Mouse (Mus musculus) liver, embryonic 15.5 days (tissue): ENCODE measurements around the gene Bsx. TPM values are rescaled to one million over a fixed set of nuclear protein-coding genes. Genes with fewer than 3 reads are reported as not detected.

ENCODE experiments used
- ATAC-seq: fragments of 200-750 bp; cut with Nextera tagmentation; 2 replicates; pipeline ENCODE4 v1.8.0; 2017; ENCODE audit warnings: moderate number of reproducible peaks, mild to moderate bottlenecking, moderate library complexity; ENCODE audit not compliant: insufficient read depth
- H3K27ac ChIP-seq: fragments of 300-500 bp; sonication (generic); replicated peaks from 2 replicates; pipeline ENCODE4 v1.5.1; 2015; ENCODE audit warnings: mild to moderate bottlenecking, inconsistent platforms
- H3K27me3 ChIP-seq: fragments of 300-500 bp; sonication (generic); 2 replicates; pipeline ENCODE4 v1.6.1; 2015; ENCODE audit warnings: mild to moderate bottlenecking, inconsistent platforms
- H3K36me3 ChIP-seq: fragments of 300-500 bp; sonication (generic); replicated peaks from 2 replicates; pipeline ENCODE4 v1.6.1; 2015; ENCODE audit warnings: moderate library complexity, mild to moderate bottlenecking, inconsistent platforms
- H3K4me1 ChIP-seq: fragments of 300-500 bp; sonication (generic); replicated peaks from 2 replicates; pipeline ENCODE4 v1.6.1; 2015; ENCODE audit warnings: inconsistent platforms
- H3K4me2 ChIP-seq: fragments of 300-500 bp; sonication (generic); 2 replicates; pipeline ENCODE4 v1.6.1; 2015; ENCODE audit warnings: moderate library complexity, mild to moderate bottlenecking, inconsistent platforms
- H3K4me3 ChIP-seq: fragments of 300-500 bp; sonication (generic); replicated peaks from 2 replicates; pipeline ENCODE4 v1.5.1; 2015; ENCODE audit warnings: mild to moderate bottlenecking, inconsistent platforms
- H3K9ac ChIP-seq: fragments of 300-500 bp; sonication (generic); 2 replicates; pipeline ENCODE4 v1.6.1; 2015; ENCODE audit warnings: moderate library complexity, mild to moderate bottlenecking, inconsistent platforms
- H3K9me3 ChIP-seq: fragments of 300-500 bp; sonication (generic); replicated peaks from 2 replicates; pipeline ENCODE4 v1.6.1; 2016; ENCODE audit warnings: inconsistent platforms
- WGBS: fragments of 180-500 bp; shearing (Covaris S2); methylation state at CpG from one replicate; pipeline ENCODE4 v1.1.7; 2015; ENCODE audit warnings: mixed read lengths; ENCODE audit not compliant: insufficient replicate concordance; 5-methylcytosine and 5-hydroxymethylcytosine counted together
- polyA plus RNA-seq: library from polyadenylated mRNA; unstranded; fragments of >200 nt; fragmentation: Nextera tagmentation; extraction: Ambion mirVana; gene quantifications from 2 replicates; pipeline ENCODE4 v1.2.1, GENCODE M21; 2015

Bsx gene
- polyA plus RNA-seq: not detected in 2 replicates

DNA sequence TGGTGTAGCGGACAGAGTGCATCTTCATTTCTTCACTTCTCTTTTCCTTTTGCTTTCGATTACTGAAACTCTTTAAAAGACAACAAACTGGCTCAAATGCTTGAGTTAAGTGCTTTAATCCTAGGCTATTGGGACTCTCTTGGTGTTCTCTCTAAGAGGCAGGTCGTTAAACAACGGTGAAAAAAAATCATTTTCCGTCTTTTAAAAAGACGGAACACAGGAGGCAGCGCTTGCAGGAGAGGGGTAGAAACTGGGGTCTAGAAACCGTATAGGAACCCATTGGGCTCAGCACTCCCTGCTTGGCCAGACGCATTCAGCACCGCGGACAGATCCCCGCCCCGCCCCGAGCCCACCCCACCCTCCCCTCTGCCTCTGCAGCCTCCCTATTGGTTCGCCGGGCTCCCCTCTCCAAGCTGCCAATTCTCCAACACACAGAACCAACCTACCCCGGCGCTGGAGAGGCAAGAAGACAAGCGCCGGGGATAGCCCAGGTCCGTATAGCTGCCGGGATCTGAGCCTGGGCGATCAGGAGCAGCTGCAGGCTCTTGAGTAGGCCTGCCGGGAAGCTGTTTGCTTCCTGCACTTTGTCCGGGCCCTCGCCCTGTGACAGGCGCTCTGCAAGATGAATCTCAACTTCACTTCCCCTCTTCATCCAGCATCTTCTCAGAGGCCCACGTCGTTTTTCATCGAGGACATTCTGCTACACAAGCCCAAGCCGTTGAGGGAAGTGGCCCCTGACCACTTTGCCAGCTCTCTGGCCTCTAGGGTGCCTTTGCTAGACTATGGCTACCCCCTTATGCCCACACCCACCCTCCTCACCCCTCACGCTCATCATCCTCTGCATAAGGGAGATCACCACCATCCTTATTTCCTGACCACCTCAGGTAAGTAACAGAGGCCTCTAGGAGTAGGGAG, at the start of gene Bsx:
Bsx (plus strand) TSS at position 572 of the 915 bp plus-strand sequence.
- H3K4me2 ChIP-seq: no peak within 1 kb of the TSS
- no peak within 1 kb of the TSS for H3K9ac ChIP-seq
- no peak for ATAC-seq
- peaks cover 97% of the 10 kb centered on the region for H3K27me3 ChIP-seq
- no peaks in the 10 kb centered on the region for H3K36me3 ChIP-seq
- H3K4me1 ChIP-seq: 0 out of 2 replicates have a peak, but pooled peaks cover 5% of the 10 kb centered on the region
- no peak within 1 kb of the TSS for H3K4me3 ChIP-seq
- no peak within 1 kb of the TSS for H3K27ac ChIP-seq
- 2% methylated on average over 32 of the region's 32 CpGs for WGBS
- no peaks in the 10 kb centered on the region for H3K9me3 ChIP-seq

GRCm38 (mm10) chr9:40825601-40826000, 48.3 kb upstream of the Bsx start:
- no peak for ATAC-seq
- Histone ChIP-seq H3K4me2 (no peak overlapping the region), H3K36me3 (no peaks in the 10 kb centered on the region), H3K9me3 (no peaks in the 10 kb centered on the region), H3K27me3 (peaks cover 6% of the 10 kb centered on the region; the same call in 1 of the 2 replicates), H3K4me3 (no peak overlapping the region), H3K27ac (no peak overlapping the region), H3K4me1 (0 out of 2 replicates have a peak, but pooled peaks cover 6% of the 10 kb centered on the region), H3K9ac (no peak overlapping the region)
- WGBS: 45% methylated on average over 6 of the region's 6 CpGs

GRCm38 (mm10) chr9:40827366-40827765, 46.6 kb upstream of the Bsx start:
- no peaks in the 10 kb centered on the region for H3K27me3 ChIP-seq
- H3K36me3 ChIP-seq: no peaks in the 10 kb centered on the region
- H3K27ac ChIP-seq: no peak overlapping the region
- no peak overlapping the region for H3K9ac ChIP-seq
- H3K4me3 ChIP-seq: no peak overlapping the region
- no peak overlapping the region for H3K4me2 ChIP-seq
- 64% methylated on average over 4 of the region's 4 CpGs for WGBS
- H3K9me3 ChIP-seq: no peaks in the 10 kb centered on the region
- no peak for ATAC-seq
- no peaks in the 10 kb centered on the region for H3K4me1 ChIP-seq

GRCm38 (mm10) chr9:40834569-40834968, 39.4 kb upstream of the Bsx start:
- Histone ChIP-seq H3K36me3 (no peaks in the 10 kb centered on the region), H3K27ac (no peak overlapping the region), H3K9ac (no peak overlapping the region), H3K9me3 (no peaks in the 10 kb centered on the region), H3K4me1 (no peaks in the 10 kb centered on the region), H3K4me3 (no peak overlapping the region), H3K27me3 (no peaks in the 10 kb centered on the region), H3K4me2 (no peak overlapping the region)
- ATAC-seq: no peak
- WGBS: 5% methylated on average over 12 of the region's 12 CpGs

DNA sequence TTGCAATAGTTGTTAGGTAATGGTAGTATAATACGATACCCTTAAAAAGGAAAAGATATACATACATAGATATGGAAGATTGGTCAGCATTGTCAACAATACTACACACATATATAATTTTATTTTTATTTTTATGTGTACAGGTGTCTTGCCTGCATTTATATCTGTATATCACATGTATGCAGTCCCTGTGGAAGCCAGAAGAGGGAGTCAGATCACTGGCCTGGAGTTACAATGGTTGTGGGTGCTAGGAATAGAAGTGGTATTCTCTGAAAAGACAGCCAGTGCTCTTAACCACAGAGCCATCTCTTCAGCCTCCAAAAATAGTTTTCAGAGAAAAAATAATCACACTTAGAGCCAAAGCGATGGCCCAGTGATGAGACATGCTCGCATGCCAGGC, 37.2 kb upstream of the Bsx start:
- no peaks in the 10 kb centered on the region for H3K27me3 ChIP-seq
- H3K4me2 ChIP-seq: no peak overlapping the region
- WGBS: 69% methylated on average over 3 of the region's 3 CpGs
- no peaks in the 10 kb centered on the region for H3K36me3 ChIP-seq
- H3K9me3 ChIP-seq: no peaks in the 10 kb centered on the region
- no peak overlapping the region for H3K4me3 ChIP-seq
- H3K4me1 ChIP-seq: no peaks in the 10 kb centered on the region
- H3K9ac ChIP-seq: no peak overlapping the region
- no peak overlapping the region for H3K27ac ChIP-seq
- no peak for ATAC-seq

DNA sequence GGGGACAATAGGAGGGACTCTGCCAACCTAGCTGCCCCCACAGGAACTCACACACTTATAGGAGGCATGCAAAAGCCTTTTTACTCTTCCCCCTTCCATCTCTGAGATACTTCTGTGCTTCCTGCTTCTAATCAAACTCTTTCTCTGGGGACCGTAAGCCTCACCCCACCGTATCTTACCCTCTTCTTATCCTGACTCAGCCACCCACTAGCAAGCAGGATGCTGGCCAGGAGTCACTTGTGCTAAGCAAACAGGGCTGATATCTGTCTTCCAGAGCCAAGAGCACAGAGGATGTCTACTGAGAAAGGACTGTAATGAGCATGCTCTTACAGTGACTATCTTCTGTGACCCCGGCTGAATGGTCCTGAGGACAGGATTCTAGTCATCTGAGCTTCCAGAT, 34.3 kb upstream of the Bsx start:
- Histone ChIP-seq H3K4me3 (no peak overlapping the region), H3K4me2 (no peak overlapping the region), H3K4me1 (no peaks in the 10 kb centered on the region), H3K36me3 (no peaks in the 10 kb centered on the region), H3K27ac (no peak overlapping the region), H3K9me3 (no peaks in the 10 kb centered on the region), H3K9ac (no peak overlapping the region), H3K27me3 (no peaks in the 10 kb centered on the region)
- ATAC-seq: no peak
- WGBS: 51% methylated on average over 3 of the region's 3 CpGs

GRCm38 (mm10) chr9:40851515-40851914, 22.4 kb upstream of the Bsx start:
- Histone ChIP-seq H3K27ac (no peak overlapping the region), H3K9me3 (no peaks in the 10 kb centered on the region), H3K27me3 (no peaks in the 10 kb centered on the region; the same call in 1 of the 2 replicates), H3K9ac (no peak overlapping the region), H3K36me3 (no peaks in the 10 kb centered on the region), H3K4me1 (no peaks in the 10 kb centered on the region), H3K4me2 (no peak overlapping the region), H3K4me3 (no peak overlapping the region)
- no peak for ATAC-seq
- WGBS: 47% methylated on average over 2 of the region's 2 CpGs

- WGBS: 12% methylated on average over 21 of the region's 21 CpGs
- H3K4me2 ChIP-seq: no peak overlapping the region
- no peaks in the 10 kb centered on the region for H3K4me1 ChIP-seq
- H3K36me3 ChIP-seq: no peaks in the 10 kb centered on the region
- ATAC-seq: no peak
- no peak overlapping the region for H3K27ac ChIP-seq
- H3K9me3 ChIP-seq: no peaks in the 10 kb centered on the region
- H3K27me3 ChIP-seq: peaks cover 22% of the 10 kb centered on the region
- H3K4me3 ChIP-seq: no peak overlapping the region
- no peak overlapping the region for H3K9ac ChIP-seq
Measured at GRCm38 (mm10) chr9:40858461-40859160, 15.3 kb upstream of the Bsx start.

DNA sequence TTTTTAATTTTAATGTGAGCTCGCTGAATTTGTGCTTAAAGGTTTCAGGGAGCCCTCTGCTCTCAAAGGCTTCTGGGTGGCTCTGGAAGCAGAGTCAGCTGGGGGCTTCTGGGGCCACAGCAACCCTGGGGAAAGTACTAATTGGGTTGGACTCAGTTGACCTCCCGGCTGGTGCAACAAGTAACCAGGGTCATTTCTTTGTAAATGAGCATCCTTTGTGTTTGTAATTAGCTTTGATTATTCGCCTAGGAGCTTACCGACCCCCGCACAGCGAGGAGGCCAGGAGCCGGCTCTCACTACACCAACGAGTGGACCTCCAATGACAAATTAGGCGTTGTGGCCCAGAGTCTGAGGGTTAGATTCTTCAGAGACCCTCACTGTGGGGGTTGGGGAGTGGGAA, 14.7 kb upstream of the Bsx start:
- Histone ChIP-seq H3K36me3 (no peaks in the 10 kb centered on the region), H3K9ac (no peak overlapping the region), H3K27me3 (peaks cover 22% of the 10 kb centered on the region), H3K4me3 (no peak overlapping the region), H3K4me1 (no peaks in the 10 kb centered on the region), H3K9me3 (no peaks in the 10 kb centered on the region), H3K27ac (no peak overlapping the region), H3K4me2 (no peak overlapping the region)
- no peak for ATAC-seq
- WGBS: 20% methylated on average over 9 of the region's 9 CpGs

- Histone ChIP-seq H3K4me3 (no peak overlapping the region), H3K4me1 (no peaks in the 10 kb centered on the region), H3K27ac (no peak overlapping the region), H3K27me3 (peaks cover 65% of the 10 kb centered on the region), H3K36me3 (no peaks in the 10 kb centered on the region), H3K9ac (no peak overlapping the region), H3K9me3 (no peaks in the 10 kb centered on the region), H3K4me2 (no peak overlapping the region)
- ATAC-seq: no peak
- 60% methylated on average over 5 of the region's 5 CpGs for WGBS
Measured at GRCm38 (mm10) chr9:40870331-40870730, 3.6 kb upstream of the Bsx start.

DNA sequence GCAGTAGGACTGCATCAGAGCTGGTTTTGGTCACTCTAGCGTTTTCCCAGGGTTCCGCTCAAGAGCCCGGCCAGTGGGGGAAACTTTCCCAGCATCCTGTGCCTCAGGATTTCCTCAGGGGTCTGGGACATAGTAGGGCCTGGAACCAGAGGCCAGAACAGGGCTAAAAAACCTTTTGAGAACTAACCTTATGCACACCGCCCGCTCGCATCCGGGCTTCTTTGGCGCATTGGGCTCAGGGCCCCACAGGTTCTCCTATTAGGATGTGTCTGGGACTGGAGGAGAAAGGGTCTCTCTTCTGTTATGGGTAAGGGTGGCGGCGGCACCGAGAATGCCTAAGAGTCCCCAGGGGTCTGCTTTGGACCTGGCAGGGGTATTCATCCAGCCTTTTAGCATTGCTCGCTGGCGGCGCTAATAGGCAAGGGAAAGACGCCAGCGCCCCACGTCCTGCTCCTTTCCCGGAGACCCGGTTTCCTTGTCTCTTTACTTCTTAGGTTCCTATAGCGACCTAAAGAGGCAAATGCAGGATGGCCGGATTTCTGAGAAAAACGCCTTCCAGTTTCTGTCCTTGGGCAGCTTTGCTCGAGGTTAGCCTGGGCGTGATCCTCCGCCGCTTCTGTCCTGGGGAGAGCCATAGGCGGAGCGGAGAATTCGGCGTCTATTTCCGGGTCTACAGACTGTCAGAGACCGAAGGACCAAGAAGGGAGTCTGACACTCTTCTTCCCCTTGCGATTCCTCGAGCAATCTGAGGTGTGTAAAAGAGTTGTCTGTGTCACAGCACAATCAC, 2.4 kb upstream of the Bsx start:
- WGBS: 4% methylated on average over 34 of the region's 34 CpGs
- H3K9me3 ChIP-seq: no peaks in the 10 kb centered on the region
- peak overlapping the region; percentile 38 for H3K4me2 ChIP-seq
- no peak for ATAC-seq
- H3K27ac ChIP-seq: no peak overlapping the region
- no peak overlapping the region for H3K4me3 ChIP-seq
- no peaks in the 10 kb centered on the region for H3K4me1 ChIP-seq
- no peaks in the 10 kb centered on the region for H3K36me3 ChIP-seq
- no peak overlapping the region for H3K9ac ChIP-seq
- H3K27me3 ChIP-seq: peaks cover 77% of the 10 kb centered on the region
